Mouse (Mus musculus) natural killer cell, adult 2 months (primary cell): ENCODE results near the gene Wnk2.
"Not testable (repeated sequence)": the region's sequence is repeated elsewhere in the genome, so short reads cannot be mapped to it uniquely, and the experiment has no call there.

Source experiments
- DNase-seq, 2 experiments: peaks; one replicate each; pipeline ENCODE4 v3.0.0; 2022; ENCODE audit warnings: low spot score in 2 of 2

The Wnk2 gene

GRCm38 (mm10) chr13:49094667-49095066 is 53.1 kb downstream of the Wnk2 start:
- DNase-seq = no peak

- DNase-seq = no peak
These were observed 54.3 kb downstream of the Wnk2 start for GRCm38 (mm10) chr13:49093471-49093891.

GRCm38 (mm10) chr13:49092596-49092995 is 55.2 kb downstream of the Wnk2 start:
- no peak for DNase-seq

DNA sequence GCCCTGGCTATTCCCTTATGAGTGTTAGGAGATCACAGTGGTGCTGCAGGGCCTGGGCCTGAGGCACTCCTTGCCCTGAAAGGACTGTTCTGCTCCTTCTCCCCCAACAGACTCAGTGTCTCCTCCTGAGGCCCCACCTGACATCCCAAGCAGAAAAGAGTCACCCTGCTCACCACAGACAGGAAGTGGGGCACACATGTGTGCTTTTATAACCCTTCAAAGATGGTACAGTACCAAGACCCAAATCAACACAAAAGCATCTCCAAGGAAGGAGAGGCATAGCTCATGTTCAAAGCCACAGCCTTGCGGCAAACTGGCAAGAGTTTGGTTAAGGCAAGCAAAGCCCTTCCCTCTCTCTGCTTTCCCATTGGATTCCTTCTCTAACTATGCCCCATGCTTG is 57.6 kb downstream of the Wnk2 start:
- DNase-seq = no peak

DNA sequence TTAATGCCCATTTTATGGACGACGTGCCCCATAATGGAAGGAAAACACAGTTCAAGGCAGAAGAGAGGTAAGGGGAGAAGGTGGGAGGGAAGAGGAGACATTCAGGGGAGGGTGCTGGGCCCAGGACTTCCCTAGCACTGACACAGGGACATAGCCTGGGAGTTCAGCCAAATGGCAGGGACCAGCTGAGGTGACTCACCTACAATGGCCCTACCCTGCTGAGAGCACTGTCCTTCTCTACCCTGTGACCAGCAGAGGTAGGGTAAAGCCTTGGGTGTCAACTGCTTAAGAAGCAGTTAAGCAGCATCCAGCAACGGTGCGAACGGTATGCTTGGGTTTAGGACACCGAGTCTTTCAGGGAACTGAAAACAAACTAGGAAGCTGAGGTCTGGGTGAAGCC is 58.9 kb downstream of the Wnk2 start:
- no peak for DNase-seq

DNA sequence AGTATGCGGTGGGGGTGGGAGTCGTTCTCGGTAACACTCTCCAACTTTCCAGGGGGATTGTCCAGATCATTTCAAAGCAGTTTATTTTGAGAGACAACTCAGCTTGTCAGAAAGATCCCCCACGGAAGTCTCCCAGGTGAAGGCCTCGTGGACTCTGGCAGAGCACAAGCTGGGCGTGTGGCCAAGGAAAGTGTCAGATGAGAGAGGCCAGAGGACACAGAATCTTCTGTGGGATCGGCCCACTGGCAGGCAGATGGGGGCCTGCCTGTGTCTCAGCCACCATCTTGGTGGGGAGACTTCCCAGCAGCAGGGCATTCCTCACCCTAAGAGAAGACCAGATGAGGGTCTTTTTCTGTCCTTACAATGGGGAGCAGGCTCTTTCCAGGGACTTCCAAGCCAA is 60.4 kb downstream of the Wnk2 start:
- no peak for DNase-seq

DNA sequence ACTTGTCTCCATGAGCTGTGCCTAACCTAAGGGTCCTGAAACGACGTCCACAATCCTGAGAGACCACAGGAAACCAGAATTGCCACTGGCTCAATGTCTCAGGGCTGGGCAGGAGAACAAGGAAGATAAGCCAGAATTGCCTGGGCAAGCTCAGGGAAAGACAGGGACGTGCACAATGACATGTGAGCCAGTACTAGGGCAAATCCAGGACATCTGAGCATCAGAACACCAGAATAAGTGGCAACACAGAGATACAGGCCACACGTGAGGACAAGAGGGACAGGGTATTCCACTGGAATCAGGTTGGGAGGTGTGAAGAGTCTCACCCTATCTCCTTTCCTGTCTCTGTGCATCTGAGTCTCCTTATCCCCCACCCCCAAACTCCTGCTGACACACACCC is 61.4 kb downstream of the Wnk2 start:
- no peak for DNase-seq

DNA sequence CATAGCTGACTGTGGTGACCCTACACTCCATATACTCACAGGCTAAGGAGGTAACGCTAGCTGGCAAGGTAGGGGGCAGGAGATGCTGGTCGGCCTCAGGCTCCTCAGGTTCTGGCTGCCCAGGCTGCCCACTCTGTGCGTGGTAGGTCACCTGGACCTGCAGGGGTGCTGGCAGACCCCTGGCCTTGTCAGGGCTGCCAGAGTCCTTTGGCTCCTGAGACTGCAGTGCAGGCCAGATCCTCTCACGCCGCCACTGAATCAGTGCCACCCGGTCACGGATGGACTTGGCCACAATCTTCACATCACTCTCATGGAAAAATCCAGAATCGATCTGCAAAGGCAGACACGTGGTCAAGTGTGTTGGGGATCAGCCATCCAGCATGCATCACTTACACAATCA is 62.6 kb downstream of the Wnk2 start:
- no peak for DNase-seq

GRCm38 (mm10) chr13:49084781-49085180 is 63.0 kb downstream of the Wnk2 start:
- DNase-seq = no peak

DNA sequence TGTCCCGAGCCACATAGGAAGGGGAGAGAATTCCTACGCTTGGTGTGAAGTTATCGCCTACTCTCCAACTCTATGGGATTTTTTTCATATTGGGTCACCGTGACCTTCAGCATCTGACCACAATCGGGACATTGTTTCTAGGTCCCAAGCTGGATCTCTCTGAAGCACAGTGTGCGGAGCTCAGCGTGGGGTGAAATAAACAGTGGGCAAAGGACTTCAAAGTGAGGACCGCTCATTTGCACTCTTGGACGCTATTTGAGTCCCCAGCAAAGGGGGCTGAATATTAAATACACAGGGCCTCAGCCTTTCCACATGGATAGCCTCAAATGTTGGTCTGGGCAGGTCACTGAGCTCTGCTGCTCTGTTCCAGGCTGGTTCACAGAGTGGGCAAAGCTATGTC is 63.9 kb downstream of the Wnk2 start:
- no peak for DNase-seq

DNA sequence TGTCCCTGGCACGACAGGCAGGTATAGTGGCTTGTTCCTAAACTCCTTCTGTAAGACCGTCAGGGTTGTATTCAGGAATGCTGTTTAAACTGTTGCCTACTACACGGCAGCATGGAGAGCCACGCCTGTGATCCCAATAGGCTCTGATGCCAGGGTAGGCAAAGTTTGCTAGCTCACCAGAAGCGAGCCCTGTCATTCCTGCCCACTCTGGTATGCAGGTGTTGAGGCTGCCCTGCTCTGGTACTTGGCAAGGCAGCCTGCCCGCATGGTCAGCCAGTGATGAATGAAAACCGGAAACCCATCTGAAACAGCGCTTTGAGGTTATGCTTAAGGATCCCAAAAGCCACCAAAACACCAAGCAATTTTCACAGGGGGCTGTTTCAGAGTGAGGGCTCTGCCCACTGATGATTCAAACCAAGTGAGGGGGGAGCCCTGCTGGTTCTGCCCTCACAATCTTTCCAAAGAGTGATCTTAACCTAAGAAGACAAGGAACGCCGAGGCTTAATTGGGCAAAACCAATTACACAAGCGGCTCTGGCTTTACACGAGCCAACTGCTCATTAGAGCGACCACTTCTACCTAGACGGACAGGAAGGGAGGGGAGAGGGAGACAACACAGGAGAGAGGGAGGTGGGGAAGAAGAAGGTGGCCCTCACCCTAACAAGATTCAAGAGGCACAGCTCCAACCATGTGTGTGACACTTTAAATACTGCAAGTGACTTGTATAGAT is 65.5 kb downstream of the Wnk2 start:
- DNase-seq = no peak

DNA sequence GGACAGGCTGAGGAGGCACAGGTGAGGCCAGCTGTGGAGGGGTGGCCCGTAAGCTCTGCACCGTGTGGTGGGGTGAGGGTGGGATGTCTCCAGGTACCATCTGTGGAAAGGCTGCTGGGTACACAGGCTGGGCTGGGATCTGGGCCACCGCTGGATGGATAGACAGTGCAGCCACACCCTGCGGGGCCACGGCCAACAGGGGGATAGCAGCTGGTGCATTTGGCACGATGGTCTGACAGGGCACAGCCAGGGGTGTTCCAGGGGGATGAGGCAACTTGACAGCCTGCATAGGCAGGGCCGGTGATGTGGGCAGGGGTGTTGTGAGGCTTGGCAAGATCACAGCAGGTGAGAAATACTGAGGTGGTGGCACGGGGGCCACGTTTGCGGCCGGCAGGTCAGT is 71.6 kb downstream of the Wnk2 start:
- DNase-seq = no peak

DNA sequence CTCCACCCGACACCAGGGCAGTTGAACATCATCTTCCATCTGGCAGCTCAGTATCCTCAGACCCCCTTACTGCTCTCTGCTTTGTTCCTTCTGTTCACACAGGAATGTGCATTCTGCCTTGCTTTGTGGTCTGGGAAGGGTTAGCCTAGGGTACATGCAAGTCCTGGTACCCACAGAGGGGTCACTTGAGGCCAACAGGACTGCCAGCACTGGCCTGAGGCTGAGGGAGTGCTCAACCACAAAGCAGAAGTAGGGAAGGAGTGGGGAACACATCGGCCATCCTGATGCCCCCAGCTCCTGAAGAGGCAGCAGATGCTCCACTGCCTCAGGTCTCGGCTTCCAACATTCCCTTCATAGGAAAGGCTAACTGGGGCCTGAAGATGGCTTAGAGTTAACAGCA is 72.4 kb downstream of the Wnk2 start:
- no peak for DNase-seq

DNA sequence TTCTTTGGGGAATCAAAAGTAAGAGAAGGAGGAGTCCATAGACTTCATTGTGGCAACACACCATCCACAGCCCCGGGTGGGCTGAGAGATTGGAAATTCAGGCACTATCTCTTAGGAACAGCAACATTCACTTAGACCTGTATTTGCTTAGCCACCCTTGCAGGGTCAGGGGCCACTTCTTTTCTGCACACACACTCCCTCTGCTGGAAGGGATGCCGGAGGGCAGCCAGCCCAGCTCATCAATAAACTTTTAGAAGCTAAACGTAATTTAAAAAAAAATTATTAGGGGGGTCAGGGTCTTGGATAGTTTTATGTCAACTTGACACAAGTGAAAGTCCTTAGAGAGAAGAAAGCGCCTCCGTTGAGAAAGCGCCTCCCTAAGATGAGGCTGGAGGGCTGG is 74.5 kb downstream of the Wnk2 start:
- DNase-seq = no peak

DNA sequence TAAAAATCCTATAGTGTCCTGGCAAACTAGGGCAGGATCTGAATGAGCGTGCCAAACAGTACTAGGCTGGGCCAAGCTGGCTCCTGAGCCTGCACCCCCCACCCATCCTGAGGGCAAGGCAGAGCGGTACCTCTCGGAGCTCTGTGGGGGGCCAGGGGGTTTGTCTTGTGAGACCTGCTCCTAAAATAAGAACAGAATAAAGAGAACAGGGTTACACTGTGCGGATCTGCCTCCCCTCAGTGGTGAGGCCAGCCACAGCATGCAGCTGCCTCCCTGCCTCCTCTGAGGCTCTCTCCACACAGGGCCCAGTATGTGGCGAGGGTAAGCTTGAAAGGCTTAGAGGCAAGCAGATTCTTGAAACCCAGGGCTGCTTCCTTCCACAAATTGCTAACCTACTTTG is 76.0 kb downstream of the Wnk2 start:
- no peak for DNase-seq

DNA sequence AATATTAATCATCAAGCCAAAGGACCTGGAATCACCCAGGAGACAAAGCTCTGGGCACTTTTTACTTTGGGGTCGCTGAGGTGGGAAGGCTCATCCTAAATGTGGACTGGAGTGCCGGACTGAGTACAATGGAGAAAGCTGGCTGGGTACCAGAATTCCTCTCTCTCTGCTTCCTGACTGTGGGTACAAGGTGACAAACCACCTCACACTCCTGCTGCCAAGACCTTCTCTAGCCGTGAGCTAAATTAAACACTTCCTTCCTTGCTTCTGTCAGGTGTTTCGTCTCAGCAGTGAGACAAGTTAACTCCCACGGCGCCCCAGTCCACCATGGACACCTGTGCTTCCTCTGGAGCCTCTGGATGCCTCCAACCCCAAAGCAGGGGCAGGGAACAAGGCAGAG is 77.8 kb downstream of the Wnk2 start:
- no peak for DNase-seq

GRCm38 (mm10) chr13:49069393-49069792 is 78.4 kb downstream of the Wnk2 start:
- no peak for DNase-seq

GRCm38 (mm10) chr13:49064257-49064656 is 83.6 kb downstream of the Wnk2 start:
- DNase-seq = no peak

GRCm38 (mm10) chr13:49060456-49060855 is 87.4 kb downstream of the Wnk2 start:
- no peak for DNase-seq

DNA sequence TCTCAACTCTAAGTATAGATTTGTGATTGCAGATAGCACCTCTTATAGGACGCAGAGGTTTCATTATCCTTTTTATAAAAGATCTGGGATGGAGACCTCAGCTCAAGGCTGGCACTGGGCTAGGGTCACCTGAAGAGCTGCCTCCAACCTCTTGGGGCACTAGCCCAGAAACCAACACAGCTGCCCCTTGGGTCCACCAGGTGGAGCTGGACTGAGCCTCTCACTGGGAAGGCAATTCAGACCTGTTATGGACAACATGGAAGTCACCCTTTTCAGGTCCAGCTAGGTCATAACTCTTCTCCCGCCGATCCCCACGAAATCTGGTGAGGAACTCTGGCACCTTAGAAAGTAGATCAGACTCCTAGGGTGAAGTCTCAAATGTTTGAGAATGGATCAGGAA is 89.3 kb downstream of the Wnk2 start:
- DNase-seq = no peak

GRCm38 (mm10) chr13:49056304-49056703 is 91.5 kb downstream of the Wnk2 start:
- DNase-seq = no peak

DNA sequence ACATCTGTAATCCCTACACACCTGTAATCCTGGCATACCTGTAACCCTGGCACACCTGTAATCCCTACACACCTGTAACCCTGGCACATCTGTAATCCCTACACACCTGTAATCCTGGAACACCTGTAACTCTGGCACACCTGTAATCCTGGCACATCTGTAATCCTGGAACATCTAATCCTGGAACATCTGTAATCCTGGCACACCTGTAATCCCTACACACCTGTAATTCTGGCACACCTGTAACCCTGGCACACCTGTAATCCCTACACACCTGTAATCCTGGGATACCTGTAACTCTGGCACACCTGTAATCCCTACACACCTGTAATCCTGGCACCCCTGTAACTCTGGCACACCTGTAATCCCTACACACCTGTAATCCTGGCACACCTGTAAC is 93.1 kb downstream of the Wnk2 start:
- DNase-seq = not testable (repeated sequence)

- DNase-seq = no peak
These were observed 94.5 kb downstream of the Wnk2 start for GRCm38 (mm10) chr13:49053333-49053732.

- DNase-seq = no peak
These were observed 95.3 kb downstream of the Wnk2 start for GRCm38 (mm10) chr13:49052512-49052911.
